Mouse (Mus musculus) forebrain, embryonic 14.5 days (tissue): Measurements from ENCODE around the gene Kirrel. TPM values are rescaled to one million over a fixed set of nuclear protein-coding genes. Genes with fewer than 3 reads are reported as not detected.

Source experiments
- ATAC-seq: fragments of 200-750 bp; cut with Nextera tagmentation; 2 replicates; pipeline ENCODE4 v1.8.0; 2017; ENCODE audit warnings: mild to moderate bottlenecking, moderate library complexity
- DNase-seq: peaks from one replicate; pipeline ENCODE4 v3.0.0-alpha.2; 2015; ENCODE audit warnings: low spot score
- H3K27ac ChIP-seq: fragments of 300-500 bp; sonication (generic); 2 replicates; pipeline ENCODE4 v1.5.1; 2014; ENCODE audit warnings: low read depth, mild to moderate bottlenecking, control low read depth, low read length, moderate library complexity
- H3K27me3 ChIP-seq: fragments of 300-500 bp; sonication (generic); replicated peaks from 2 replicates; pipeline ENCODE4 v1.6.1; 2014; ENCODE audit warnings: low read length, control low read depth, mixed read lengths; ENCODE audit not compliant: control insufficient read depth, insufficient read depth
- H3K36me3 ChIP-seq: fragments of 300-500 bp; sonication (generic); 2 replicates; pipeline ENCODE4 v1.6.1; 2014; ENCODE audit warnings: low read length, control low read depth; ENCODE audit not compliant: control insufficient read depth, insufficient read depth
- H3K4me1 ChIP-seq: fragments of 300-500 bp; sonication (generic); 2 replicates; pipeline ENCODE4 v1.6.1; 2014; ENCODE audit warnings: antibody characterized with exemption, low read length, control low read depth; ENCODE audit not compliant: control insufficient read depth, insufficient read depth
- H3K4me2 ChIP-seq: fragments of 300-500 bp; sonication (generic); 2 replicates; pipeline ENCODE4 v1.6.1; 2014; ENCODE audit warnings: mild to moderate bottlenecking, control low read depth, low read length
- H3K4me3 ChIP-seq: fragments of 300-500 bp; sonication (generic); 2 replicates; pipeline ENCODE4 v1.5.1; 2014; ENCODE audit warnings: low read depth, low read length, control low read depth
- H3K9ac ChIP-seq: fragments of 300-500 bp; sonication (generic); 2 replicates; pipeline ENCODE4 v1.6.1; 2014; ENCODE audit warnings: mild to moderate bottlenecking, low read length, control low read depth, moderate library complexity
- H3K9me3 ChIP-seq: fragments of 300-500 bp; sonication (generic); replicated peaks from 2 replicates; pipeline ENCODE4 v1.6.1; 2016; ENCODE audit warnings: low read length, control low read depth, mixed read lengths; ENCODE audit not compliant: control insufficient read depth
- WGBS: fragments of 180-500 bp; shearing (Covaris S2); extraction: QIAGEN DNeasy Blood & Tissue Kit; methylation state at CpG from one replicate; pipeline ENCODE4 v1.1.7; 2014; 5-methylcytosine and 5-hydroxymethylcytosine counted together
- polyA plus RNA-seq: library from polyadenylated mRNA; unstranded; fragments of >200 nt; fragmentation: Nextera tagmentation; extraction: Ambion mirVana; gene quantifications from 2 replicates; pipeline ENCODE4 v1.2.1, GENCODE M21; 2014

Kirrel gene
- 2.2 and 2.9 TPM in 2 replicates for polyA plus RNA-seq

DNA sequence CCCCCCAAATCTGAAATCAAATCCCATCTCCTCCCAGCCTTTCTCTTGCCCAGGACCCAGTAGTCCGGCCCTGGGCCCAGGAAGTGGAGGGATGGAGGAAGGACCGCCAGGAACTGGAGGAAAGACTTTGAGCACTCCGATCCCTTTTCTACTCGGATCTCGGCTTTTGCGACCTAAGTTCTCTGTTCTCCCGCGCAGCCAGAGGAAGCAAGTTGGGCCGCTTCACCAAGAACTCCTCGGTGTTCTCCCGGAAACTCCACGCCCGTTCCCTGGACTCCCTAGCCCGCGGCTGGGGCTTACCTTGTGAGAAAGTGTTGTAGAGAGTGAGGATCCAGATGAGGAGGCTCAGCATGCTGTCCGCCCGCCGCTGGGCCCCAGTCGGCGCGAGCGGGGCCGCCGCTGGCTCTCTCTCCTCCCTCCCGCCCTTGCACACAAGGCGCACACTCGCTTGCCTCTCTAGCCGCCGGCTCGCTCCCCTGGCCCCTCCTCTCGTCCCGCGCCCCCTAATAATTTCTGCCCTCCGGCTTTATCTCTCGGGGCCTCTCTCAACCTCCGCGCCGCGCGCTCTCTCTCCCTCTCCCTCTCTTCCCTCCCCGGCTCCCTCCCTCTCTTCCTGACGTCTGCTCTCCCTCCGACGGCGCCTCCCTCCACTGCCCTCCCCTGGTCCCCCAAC is at the start of gene Kirrel:
Kirrel (minus strand) TSS at position 652 of the 673 bp plus-strand sequence.
- Histone ChIP-seq H3K4me1 (peaks cover 15% of the 10 kb centered on the region), H3K9ac (peak within 1 kb of the TSS; percentile 80), H3K4me3 (peak within 1 kb of the TSS; percentile 67), H3K9me3 (no peaks in the 10 kb centered on the region), H3K27ac (peak within 1 kb of the TSS; percentile 71), H3K36me3 (no peaks in the 10 kb centered on the region), H3K4me2 (peak within 1 kb of the TSS; percentile 83), H3K27me3 (no peaks in the 10 kb centered on the region)
- DNase-seq (peak; percentile 89), ATAC-seq (peak; percentile 88)
- WGBS = under 1% methylated on average over 39 of the region's 45 CpGs

DNA sequence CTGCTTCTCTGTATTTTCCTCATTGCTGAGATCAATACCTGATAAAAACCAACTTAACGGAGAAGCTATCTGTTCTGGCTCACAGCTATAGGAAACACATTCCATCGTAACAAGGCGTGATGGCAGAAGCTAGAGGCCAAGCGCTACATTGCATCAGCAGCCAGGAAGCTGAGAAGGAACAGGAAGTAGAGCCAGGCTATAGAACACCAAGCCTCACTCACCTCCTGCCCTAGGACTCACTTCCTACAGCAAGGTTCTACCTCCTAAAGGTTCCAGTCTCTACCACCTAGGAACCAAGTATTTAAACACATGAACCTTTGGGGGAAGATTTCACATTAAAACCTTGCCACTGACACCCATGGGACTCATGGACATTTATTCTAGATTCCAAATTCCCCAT is 49.1 kb upstream of the Kirrel start:
- DNase-seq = no peak
- no peak overlapping the region for H3K4me2 ChIP-seq
- no peak overlapping the region for H3K4me3 ChIP-seq
- H3K4me1 ChIP-seq = no peaks in the 10 kb centered on the region
- H3K9me3 ChIP-seq = no peaks in the 10 kb centered on the region
- H3K27ac ChIP-seq = no peak overlapping the region
- no peak for ATAC-seq
- no peak overlapping the region for H3K9ac ChIP-seq
- no peaks in the 10 kb centered on the region for H3K36me3 ChIP-seq
- no peaks in the 10 kb centered on the region for H3K27me3 ChIP-seq
- 96% methylated on average over 4 of the region's 4 CpGs for WGBS

DNA sequence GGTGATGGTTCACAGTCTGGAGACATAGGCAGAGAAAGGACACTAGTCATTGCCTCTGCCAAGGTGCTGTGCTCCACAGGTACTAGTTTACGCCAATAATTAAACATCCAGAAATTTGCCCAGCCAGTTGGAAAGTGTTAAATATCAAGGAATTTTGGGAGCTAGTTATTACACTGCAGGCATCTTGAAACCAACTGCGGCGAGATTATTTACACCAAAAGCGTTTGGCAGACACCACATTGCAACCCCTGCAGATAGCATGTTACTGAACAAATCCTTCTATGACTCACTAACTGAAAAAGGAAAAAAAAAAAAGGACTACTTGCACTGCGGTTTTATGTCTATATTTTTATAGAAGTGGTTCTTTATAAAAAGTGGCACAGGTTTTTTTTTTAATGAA is 47.8 kb upstream of the Kirrel start:
- DNase-seq = no peak
- H3K4me1 ChIP-seq = no peaks in the 10 kb centered on the region
- no peak overlapping the region for H3K27ac ChIP-seq
- 83% methylated on average over 5 of the region's 5 CpGs for WGBS
- H3K36me3 ChIP-seq = no peaks in the 10 kb centered on the region
- ATAC-seq = no peak
- no peak overlapping the region for H3K4me3 ChIP-seq
- H3K4me2 ChIP-seq = no peak overlapping the region
- no peaks in the 10 kb centered on the region for H3K9me3 ChIP-seq
- no peaks in the 10 kb centered on the region for H3K27me3 ChIP-seq
- H3K9ac ChIP-seq = no peak overlapping the region

DNA sequence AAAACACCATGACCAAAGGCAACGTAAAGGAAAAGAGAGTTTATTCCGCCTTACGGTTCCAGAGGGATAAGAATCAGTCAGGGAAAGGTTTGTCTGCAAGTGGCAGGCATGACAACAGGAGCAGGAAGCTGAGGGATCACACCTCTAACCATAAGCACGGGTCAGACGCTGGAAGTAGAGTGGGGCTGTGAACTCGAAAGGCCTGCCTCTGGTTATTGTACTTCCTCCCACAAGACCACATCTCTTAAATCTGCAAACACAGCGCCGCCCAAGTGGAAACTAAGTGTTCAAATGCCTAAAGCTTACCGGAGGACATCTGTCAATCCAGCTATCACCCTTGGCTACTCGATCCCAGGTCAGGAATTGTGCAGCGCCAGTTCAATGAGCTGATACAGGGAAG is 40.6 kb upstream of the Kirrel start:
- no peaks in the 10 kb centered on the region for H3K36me3 ChIP-seq
- DNase-seq = no peak
- H3K9ac ChIP-seq = no peak overlapping the region

DNA sequence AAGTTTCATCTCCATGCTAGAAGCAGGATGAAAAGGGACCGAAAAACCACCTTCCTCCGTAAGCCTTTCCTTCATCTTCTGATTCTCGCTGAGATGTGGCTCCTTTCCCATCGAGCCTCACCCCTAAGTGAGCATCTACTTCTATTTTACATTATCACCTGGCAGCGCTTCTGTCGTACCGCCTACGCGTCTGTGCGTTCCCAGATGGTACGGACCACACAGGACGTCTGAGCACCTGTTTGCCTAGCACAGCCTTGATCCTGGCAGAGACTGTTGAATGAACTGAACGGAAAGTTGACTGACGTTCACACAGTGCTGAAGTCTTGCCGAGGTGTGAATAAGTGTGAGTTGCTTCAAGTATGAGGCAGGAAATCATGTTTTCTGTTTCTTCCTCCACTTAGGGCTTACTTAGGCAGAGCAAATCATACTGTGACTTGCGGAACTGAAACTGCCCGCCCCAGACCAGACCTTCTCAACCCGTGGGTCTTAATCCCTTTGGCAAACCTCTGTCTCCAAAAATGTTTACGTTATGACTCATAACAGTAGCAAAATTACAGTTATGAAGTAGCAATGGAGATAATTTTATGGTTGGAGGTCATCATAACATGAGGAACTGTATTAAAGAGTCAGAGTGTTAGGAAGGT is 39.8 kb upstream of the Kirrel start:
- Histone ChIP-seq H3K4me3 (no peak overlapping the region), H3K27ac (no peak overlapping the region), H3K9me3 (no peaks in the 10 kb centered on the region), H3K36me3 (no peaks in the 10 kb centered on the region), H3K9ac (no peak overlapping the region), H3K27me3 (no peaks in the 10 kb centered on the region), H3K4me2 (no peak overlapping the region), H3K4me1 (no peaks in the 10 kb centered on the region)
- DNase-seq (no peak), ATAC-seq (no peak)
- WGBS = 88% methylated on average over 19 of the region's 19 CpGs

More for the DNA sequence above, 40.6 kb upstream of the Kirrel start:
- WGBS = 82% methylated on average over 11 of the region's 11 CpGs
- no peak overlapping the region for H3K27ac ChIP-seq
- H3K27me3 ChIP-seq = no peaks in the 10 kb centered on the region
- H3K4me1 ChIP-seq = no peaks in the 10 kb centered on the region
- H3K9me3 ChIP-seq = no peaks in the 10 kb centered on the region
- no peak overlapping the region for H3K4me2 ChIP-seq
- no peak for ATAC-seq
- H3K4me3 ChIP-seq = no peak overlapping the region

GRCm38 (mm10) chr3:87206336-87207075 is 32.0 kb upstream of the Kirrel start:
- no peak for DNase-seq
- WGBS = 86% methylated on average over 5 of the region's 5 CpGs
- Histone ChIP-seq H3K4me2 (no peak overlapping the region), H3K4me3 (no peak overlapping the region), H3K36me3 (no peaks in the 10 kb centered on the region), H3K27ac (no peak overlapping the region), H3K9ac (no peak overlapping the region), H3K9me3 (no peaks in the 10 kb centered on the region), H3K27me3 (no peaks in the 10 kb centered on the region), H3K4me1 (no peaks in the 10 kb centered on the region)
- ATAC-seq = no peak

- H3K9ac ChIP-seq = no peak overlapping the region
Observed at GRCm38 (mm10) chr3:87196637-87197036, 22.1 kb upstream of the Kirrel start.

GRCm38 (mm10) chr3:87195041-87195440 is 20.5 kb upstream of the Kirrel start:
- no peak overlapping the region for H3K9ac ChIP-seq
- no peaks in the 10 kb centered on the region for H3K36me3 ChIP-seq
- no peak overlapping the region for H3K27ac ChIP-seq
- no peaks in the 10 kb centered on the region for H3K4me1 ChIP-seq
- ATAC-seq (no peak), DNase-seq (no peak)
- no peak overlapping the region for H3K4me3 ChIP-seq
- WGBS = 88% methylated on average over 4 of the region's 4 CpGs
- H3K4me2 ChIP-seq = no peak overlapping the region
- H3K9me3 ChIP-seq = no peaks in the 10 kb centered on the region
- H3K27me3 ChIP-seq = no peaks in the 10 kb centered on the region

More at GRCm38 (mm10) chr3:87196637-87197036, 22.1 kb upstream of the Kirrel start:
- Histone ChIP-seq H3K9me3 (no peaks in the 10 kb centered on the region), H3K4me3 (no peak overlapping the region), H3K27me3 (no peaks in the 10 kb centered on the region), H3K4me1 (no peaks in the 10 kb centered on the region), H3K27ac (no peak overlapping the region), H3K4me2 (no peak overlapping the region), H3K36me3 (no peaks in the 10 kb centered on the region)
- no peak for ATAC-seq
- 34% methylated on average over 5 of the region's 6 CpGs for WGBS
- DNase-seq = peak; percentile 16

- no peak overlapping the region for H3K4me3 ChIP-seq
Observed at GRCm38 (mm10) chr3:87194591-87194990, 20.0 kb upstream of the Kirrel start.

More at GRCm38 (mm10) chr3:87194591-87194990, 20.0 kb upstream of the Kirrel start:
- DNase-seq = no peak
- no peaks in the 10 kb centered on the region for H3K36me3 ChIP-seq
- no peak overlapping the region for H3K4me2 ChIP-seq
- H3K27me3 ChIP-seq = no peaks in the 10 kb centered on the region
- 91% methylated on average over 2 of the region's 2 CpGs for WGBS
- no peak overlapping the region for H3K27ac ChIP-seq
- H3K4me1 ChIP-seq = no peaks in the 10 kb centered on the region
- no peak for ATAC-seq
- no peak overlapping the region for H3K9ac ChIP-seq
- no peaks in the 10 kb centered on the region for H3K9me3 ChIP-seq
